Mouse (Mus musculus): ENCODE results near the gene B3galt6. TPM values are rescaled to one million over a fixed set of nuclear protein-coding genes. Genes with fewer than 3 reads are reported as not detected.

Gene B3galt6
- 17.2 and 18.8 TPM in 2 replicates for polyA plus RNA-seq (2014; fragmentation: Nextera tagmentation; extraction: Ambion mirVana)

DNA sequence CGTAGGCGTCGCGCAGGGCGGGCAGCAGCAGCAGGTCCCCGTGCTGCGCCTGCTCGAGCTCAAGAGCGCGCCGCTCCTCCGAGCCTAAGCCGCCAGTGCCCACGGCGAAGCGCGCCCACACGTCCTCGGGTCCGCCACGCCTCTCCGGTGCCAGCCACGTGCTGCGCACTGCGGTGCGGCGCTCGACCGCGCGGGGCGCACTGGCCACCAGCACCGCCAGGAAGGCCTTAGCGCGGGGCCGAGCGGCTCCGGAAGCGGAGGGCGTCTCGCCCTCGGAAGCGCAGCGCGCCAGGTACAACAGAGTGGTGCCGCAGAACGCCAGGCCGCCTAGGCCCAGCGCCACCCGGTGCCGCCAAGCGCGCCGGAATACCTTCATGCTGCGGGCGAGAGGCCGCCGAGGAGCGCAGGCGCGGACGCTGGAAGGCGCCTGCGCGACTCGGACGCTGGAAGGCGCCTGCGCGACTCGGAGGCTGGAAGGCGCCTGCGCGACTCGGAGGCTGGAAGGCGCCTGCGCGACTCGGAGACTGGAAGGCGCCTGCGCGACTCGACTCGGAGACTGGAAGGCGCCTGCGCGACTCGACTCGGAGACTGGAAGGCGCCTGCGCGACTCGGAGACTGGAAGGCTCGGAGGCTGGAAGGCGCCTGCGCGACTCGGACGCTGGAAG lies at the start of gene B3galt6, which contains the start of gene Sdf4:
TSS of gene B3galt6 (minus strand) at position 409 of the 665 bp plus-strand sequence.
TSS of gene Sdf4 (plus strand) at position 632 of the 665 bp plus-strand sequence.
- ATAC-seq (ENCODE audit: low FRiP score) (peak; percentile 87), DNase-seq (ENCODE audit: low spot score, missing footprints) (peak; percentile 98)
- under 1% methylated on average over 94 of the region's 99 CpGs for WGBS
- peaks cover 22% of the 10 kb centered on the region for H3K4me1 ChIP-seq (ENCODE audit: control insufficient read depth, insufficient read depth, low read length)
- H3K27me3 ChIP-seq (ENCODE audit: control insufficient read depth, insufficient read depth, low read length): no peaks in the 10 kb centered on the region
- peaks cover 2% of the 10 kb centered on the region for H3K36me3 ChIP-seq (ENCODE audit: control insufficient read depth, insufficient read depth, low read length)
- peak within 1 kb of the TSS; percentile 95 for H3K4me2 ChIP-seq
- H3K27ac ChIP-seq (ENCODE audit: low read depth, low read length): peak within 1 kb of the TSS; percentile 83
- H3K4me3 ChIP-seq (ENCODE audit: low read depth, low read length): peak within 1 kb of the TSS; percentile 90
- H3K9me3 ChIP-seq (ENCODE audit: control insufficient read depth, low read length): no peaks in the 10 kb centered on the region
- H3K9ac ChIP-seq (ENCODE audit: low read length): peak within 1 kb of the TSS; percentile 90

- peak; percentile 90 for DNase-seq (ENCODE audit: low spot score, missing footprints)
- WGBS: 2% methylated on average over 25 of the region's 25 CpGs
- peak overlapping the region; percentile 39; the same call in 1 of the 2 replicates for H3K9ac ChIP-seq (ENCODE audit: low read length)
Measured at GRCm38 (mm10) chr4:156034901-156035300, 42.5 kb upstream of the B3galt6 start.

GRCm38 (mm10) chr4:156034301-156034700 lies 41.9 kb upstream of the B3galt6 start:
- Histone ChIP-seq H3K27me3 (ENCODE audit: control insufficient read depth, insufficient read depth, low read length) (peaks cover 24% of the 10 kb centered on the region), H3K36me3 (ENCODE audit: control insufficient read depth, insufficient read depth, low read length) (no peaks in the 10 kb centered on the region), H3K4me1 (ENCODE audit: control insufficient read depth, insufficient read depth, low read length) (peaks cover 21% of the 10 kb centered on the region), H3K4me3 (ENCODE audit: low read depth, low read length) (no peak overlapping the region), H3K9me3 (ENCODE audit: control insufficient read depth, low read length) (no peaks in the 10 kb centered on the region), H3K9ac (ENCODE audit: low read length) (no peak overlapping the region), H3K4me2 (no peak overlapping the region), H3K27ac (ENCODE audit: low read depth, low read length) (no peak overlapping the region)
- ATAC-seq (ENCODE audit: low FRiP score) (no peak), DNase-seq (ENCODE audit: low spot score, missing footprints) (no peak)
- 55% methylated on average over 4 of the region's 4 CpGs for WGBS

More at GRCm38 (mm10) chr4:156034901-156035300, 42.5 kb upstream of the B3galt6 start:
- no peak overlapping the region for H3K27ac ChIP-seq (ENCODE audit: low read depth, low read length)
- H3K4me1 ChIP-seq (ENCODE audit: control insufficient read depth, insufficient read depth, low read length): peaks cover 21% of the 10 kb centered on the region
- no peaks in the 10 kb centered on the region for H3K9me3 ChIP-seq (ENCODE audit: control insufficient read depth, low read length)
- peaks cover 24% of the 10 kb centered on the region for H3K27me3 ChIP-seq (ENCODE audit: control insufficient read depth, insufficient read depth, low read length)
- no peak for ATAC-seq (ENCODE audit: low FRiP score)
- no peaks in the 10 kb centered on the region for H3K36me3 ChIP-seq (ENCODE audit: control insufficient read depth, insufficient read depth, low read length)
- H3K4me2 ChIP-seq: peak overlapping the region; percentile 31
- peak overlapping the region; percentile 22 for H3K4me3 ChIP-seq (ENCODE audit: low read depth, low read length)

DNA sequence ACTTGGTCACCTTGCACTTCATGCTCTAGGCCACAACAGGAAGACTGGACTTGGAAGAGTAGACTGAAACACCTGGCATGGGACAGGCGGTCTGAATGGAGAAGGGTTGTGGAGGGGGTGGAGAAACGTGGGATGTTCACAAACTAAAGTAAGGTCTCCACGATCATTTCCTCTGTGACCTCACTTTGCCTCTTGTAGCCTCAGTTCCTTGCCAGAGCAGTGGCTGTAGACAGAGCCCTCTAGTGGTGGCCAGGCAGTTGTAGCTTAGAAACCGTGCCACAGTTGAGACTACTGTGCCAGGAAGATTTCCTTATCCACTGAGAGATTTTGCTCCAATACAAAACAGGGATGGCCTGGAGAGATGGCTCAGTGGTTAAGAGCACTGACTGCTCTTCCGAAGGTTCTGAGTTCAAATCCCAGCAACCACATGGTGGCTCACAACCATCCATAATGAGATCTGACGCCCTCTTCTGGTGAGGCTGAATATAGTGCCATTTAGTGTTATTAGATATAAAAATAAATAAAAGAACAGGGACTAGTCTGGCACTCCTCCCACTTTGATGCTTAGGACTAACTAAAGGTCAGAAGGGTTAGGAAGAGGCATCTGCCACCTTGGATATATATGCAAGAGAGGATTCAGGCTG lies 41.1 kb upstream of the B3galt6 start:
- ATAC-seq (ENCODE audit: low FRiP score) (no peak), DNase-seq (ENCODE audit: low spot score, missing footprints) (no peak)
- Histone ChIP-seq H3K27me3 (ENCODE audit: control insufficient read depth, insufficient read depth, low read length) (peaks cover 24% of the 10 kb centered on the region), H3K4me3 (ENCODE audit: low read depth, low read length) (no peak overlapping the region), H3K36me3 (ENCODE audit: control insufficient read depth, insufficient read depth, low read length) (no peaks in the 10 kb centered on the region), H3K4me2 (no peak overlapping the region), H3K4me1 (ENCODE audit: control insufficient read depth, insufficient read depth, low read length) (peaks cover 21% of the 10 kb centered on the region), H3K27ac (ENCODE audit: low read depth, low read length) (no peak overlapping the region), H3K9ac (ENCODE audit: low read length) (no peak overlapping the region), H3K9me3 (ENCODE audit: control insufficient read depth, low read length) (no peaks in the 10 kb centered on the region)
- 51% methylated on average over 6 of the region's 6 CpGs for WGBS

DNA sequence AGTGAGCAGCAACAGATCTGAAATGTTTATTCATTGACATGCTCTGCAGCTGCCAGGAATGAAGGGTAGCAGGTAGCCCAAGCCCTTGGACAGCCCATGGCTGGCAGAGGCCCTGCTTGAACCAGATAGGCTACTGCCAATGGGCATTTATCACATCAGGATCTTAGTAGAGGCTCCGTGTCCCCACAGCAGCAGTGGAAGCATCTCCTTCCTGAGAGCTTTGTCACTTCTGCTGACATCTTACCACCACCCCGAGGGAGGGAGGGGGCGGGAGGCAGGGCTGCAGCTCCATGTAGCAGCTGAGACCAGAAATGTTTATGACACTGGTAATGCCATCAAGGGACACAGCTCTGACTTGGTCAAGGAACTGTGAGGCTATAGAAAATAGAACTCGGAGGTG lies 40.4 kb upstream of the B3galt6 start:
- H3K36me3 ChIP-seq (ENCODE audit: control insufficient read depth, insufficient read depth, low read length): no peaks in the 10 kb centered on the region; the same call in 1 of the 2 replicates
- WGBS: 90% methylated on average over 4 of the region's 4 CpGs
- no peak for DNase-seq (ENCODE audit: low spot score, missing footprints)
- no peak for ATAC-seq (ENCODE audit: low FRiP score)
- peaks cover 24% of the 10 kb centered on the region for H3K27me3 ChIP-seq (ENCODE audit: control insufficient read depth, insufficient read depth, low read length)
- no peaks in the 10 kb centered on the region for H3K9me3 ChIP-seq (ENCODE audit: control insufficient read depth, low read length)
- H3K9ac ChIP-seq (ENCODE audit: low read length): no peak overlapping the region
- H3K4me1 ChIP-seq (ENCODE audit: control insufficient read depth, insufficient read depth, low read length): peaks cover 21% of the 10 kb centered on the region
- H3K4me3 ChIP-seq (ENCODE audit: low read depth, low read length): no peak overlapping the region
- H3K27ac ChIP-seq (ENCODE audit: low read depth, low read length): no peak overlapping the region
- no peak overlapping the region for H3K4me2 ChIP-seq

DNA sequence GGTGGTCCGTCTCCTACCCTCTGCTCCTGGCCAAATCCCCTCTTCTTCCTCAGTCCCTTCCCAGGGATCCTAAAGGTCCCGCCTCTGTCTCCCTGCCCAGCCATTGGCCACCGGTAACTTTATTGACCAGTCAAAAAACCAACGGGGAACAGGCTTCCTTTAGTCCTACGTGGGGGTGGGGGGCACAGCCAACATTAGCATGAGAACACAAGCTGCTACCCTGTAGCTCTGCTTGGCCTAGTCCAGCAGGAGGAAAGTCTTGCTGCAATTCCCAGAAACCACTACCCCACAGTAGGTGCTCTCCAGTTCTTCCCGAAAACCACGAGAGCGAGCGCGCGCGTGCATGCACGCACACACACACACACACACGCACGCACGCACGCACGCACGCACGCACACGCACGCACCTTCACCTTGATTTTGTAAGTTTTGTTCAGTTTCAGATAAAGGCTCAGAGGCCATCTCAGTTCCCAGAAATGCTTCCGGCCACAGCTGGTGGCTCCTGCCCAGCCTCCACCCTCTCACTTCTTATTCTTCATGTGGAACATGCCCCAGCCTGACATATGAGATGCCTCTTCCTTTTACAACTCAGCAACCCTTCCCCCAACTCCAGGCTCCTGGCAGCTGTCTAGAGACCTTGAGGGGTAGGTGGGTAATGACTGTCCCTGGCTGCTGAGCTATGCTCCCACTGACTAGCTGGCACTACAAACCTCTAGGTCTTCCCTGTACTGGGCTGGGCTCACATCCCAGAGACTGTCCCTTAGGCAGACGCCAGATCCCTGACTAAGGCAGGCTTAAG lies 39.3 kb upstream of the B3galt6 start:
- peak overlapping the region; percentile 66 for H3K4me2 ChIP-seq
- 2% methylated on average over 24 of the region's 24 CpGs for WGBS
- H3K36me3 ChIP-seq (ENCODE audit: control insufficient read depth, insufficient read depth, low read length): no peaks in the 10 kb centered on the region; the same call in 1 of the 2 replicates
- H3K4me1 ChIP-seq (ENCODE audit: control insufficient read depth, insufficient read depth, low read length): peaks cover 21% of the 10 kb centered on the region
- H3K27me3 ChIP-seq (ENCODE audit: control insufficient read depth, insufficient read depth, low read length): peaks cover 24% of the 10 kb centered on the region
- H3K4me3 ChIP-seq (ENCODE audit: low read depth, low read length): peak overlapping the region; percentile 49
- peak overlapping the region; percentile 81 for H3K27ac ChIP-seq (ENCODE audit: low read depth, low read length)
- ATAC-seq (ENCODE audit: low FRiP score) (peak; percentile 93), DNase-seq (ENCODE audit: low spot score, missing footprints) (peak; percentile 95)
- H3K9ac ChIP-seq (ENCODE audit: low read length): peak overlapping the region; percentile 63
- no peaks in the 10 kb centered on the region for H3K9me3 ChIP-seq (ENCODE audit: control insufficient read depth, low read length)

- peak overlapping the region; percentile 81; the same call in 1 of the 2 replicates for H3K27ac ChIP-seq (ENCODE audit: low read depth, low read length)
- DNase-seq (ENCODE audit: low spot score, missing footprints) (no peak), ATAC-seq (ENCODE audit: low FRiP score) (peak; percentile 17; the same call in 1 of the 2 replicates)
- 6% methylated on average over 7 of the region's 7 CpGs for WGBS
- H3K4me1 ChIP-seq (ENCODE audit: control insufficient read depth, insufficient read depth, low read length): peaks cover 21% of the 10 kb centered on the region
- no peaks in the 10 kb centered on the region for H3K9me3 ChIP-seq (ENCODE audit: control insufficient read depth, low read length)
- H3K36me3 ChIP-seq (ENCODE audit: control insufficient read depth, insufficient read depth, low read length): no peaks in the 10 kb centered on the region; the same call in 1 of the 2 replicates
- peaks cover 24% of the 10 kb centered on the region for H3K27me3 ChIP-seq (ENCODE audit: control insufficient read depth, insufficient read depth, low read length)
- peak overlapping the region; percentile 63 for H3K9ac ChIP-seq (ENCODE audit: low read length)
- peak overlapping the region; percentile 66 for H3K4me2 ChIP-seq
- H3K4me3 ChIP-seq (ENCODE audit: low read depth, low read length): peak overlapping the region; percentile 49
Measured at GRCm38 (mm10) chr4:156031255-156031592, 38.8 kb upstream of the B3galt6 start.

GRCm38 (mm10) chr4:156030651-156031118 lies 38.2 kb upstream of the B3galt6 start:
- 65% methylated on average over 9 of the region's 9 CpGs for WGBS
- Histone ChIP-seq H3K27me3 (ENCODE audit: control insufficient read depth, insufficient read depth, low read length) (peaks cover 18% of the 10 kb centered on the region), H3K4me1 (ENCODE audit: control insufficient read depth, insufficient read depth, low read length) (peaks cover 21% of the 10 kb centered on the region), H3K36me3 (ENCODE audit: control insufficient read depth, insufficient read depth, low read length) (no peaks in the 10 kb centered on the region; the same call in 1 of the 2 replicates), H3K9me3 (ENCODE audit: control insufficient read depth, low read length) (no peaks in the 10 kb centered on the region), H3K27ac (ENCODE audit: low read depth, low read length) (no peak overlapping the region), H3K4me3 (ENCODE audit: low read depth, low read length) (peak overlapping the region; percentile 49), H3K9ac (ENCODE audit: low read length) (peak overlapping the region; percentile 63), H3K4me2 (peak overlapping the region; percentile 66)
- peak; percentile 10; the same call in 1 of the 2 replicates for ATAC-seq (ENCODE audit: low FRiP score)
- DNase-seq (ENCODE audit: low spot score, missing footprints): no peak

Data from midbrain, embryonic 11.5 days (tissue).